Mouse (Mus musculus) embryo, embryonic 10 days (tissue): ENCODE results near the gene Gm20834.
"Not testable (repeated sequence)": the region's sequence is repeated elsewhere in the genome, so short reads cannot be mapped to it uniquely, and the experiment has no call there.

Source experiments
- DNase-seq: peaks from one replicate; pipeline ENCODE4 v3.0.0-alpha.2; 2015; ENCODE audit warnings: low spot score

Gene Gm20834

DNA sequence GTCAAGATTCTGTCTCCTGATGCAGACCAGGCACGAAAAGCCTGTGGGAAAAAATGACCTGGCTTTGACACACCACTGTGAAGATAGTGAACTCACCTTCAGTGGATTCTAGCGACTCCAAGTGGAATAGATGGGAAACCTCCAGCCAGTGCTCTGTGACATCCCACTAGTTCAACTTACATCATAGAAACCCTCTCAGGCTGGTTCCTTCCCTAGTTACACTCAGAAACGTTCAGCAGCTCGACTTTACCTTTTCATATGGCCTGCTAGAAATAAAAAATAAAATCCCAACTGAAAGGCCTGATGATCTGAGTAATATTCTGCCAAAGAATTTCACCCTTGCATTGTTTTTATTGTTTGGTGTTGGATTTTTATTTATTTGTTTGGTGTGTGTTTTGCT is at the start of gene Gm20834:
Gm20834 (minus strand) TSS at position 101 of the 400 bp plus-strand sequence.
- DNase-seq: not testable (repeated sequence)
